Mouse (Mus musculus) MEL (cell line): ENCODE results near the gene Osbp. TPM values are rescaled to one million over a fixed set of nuclear protein-coding genes. Genes with fewer than 3 reads are reported as not detected.
A peak's percentile ranks its signal among the peaks of the same experiment; 100 is the strongest.

Source experiments
- DNase-seq: peaks from one replicate; pipeline ENCODE4 v3.0.0; 2011; ENCODE audit warnings: low read depth, low spot score
- H3K27ac ChIP-seq: 2 replicates; pipeline ENCODE4 v1.5.1; 2012; ENCODE audit warnings: low read depth, mild to moderate bottlenecking, control low read depth, low read length, moderate library complexity; ENCODE audit not compliant: control insufficient read depth
- H3K27me3 ChIP-seq, 2 experiments: fragments of 150-350 bp in 1 of 2; sonication (generic) in 1 of 2; 2 replicates each; pipeline ENCODE4 v1.6.1; 2012; ENCODE audit warnings: low read length in 2 of 2, mild to moderate bottlenecking in 2 of 2, improper control_type of control experiment in 1 of 2, moderate library complexity in 1 of 2; ENCODE audit not compliant: insufficient read depth in 2 of 2, control insufficient read depth in 1 of 2
- H3K36me3 ChIP-seq, 2 experiments: 2 replicates each; pipeline ENCODE4 v1.6.1; 2012 to 2014; ENCODE audit warnings: low read length in 2 of 2, improper control_type of control experiment in 1 of 2, inconsistent platforms in 1 of 2, mild to moderate bottlenecking in 1 of 2; ENCODE audit not compliant: insufficient read depth in 2 of 2, control insufficient read depth in 1 of 2
- H3K4me1 ChIP-seq, 2 experiments: fragments of 150-350 bp in 1 of 2; sonication (generic) in 1 of 2; 2 replicates each; pipeline ENCODE4 v1.6.1; 2012; ENCODE audit warnings: low read length in 2 of 2, improper control_type of control experiment in 1 of 2, mild to moderate bottlenecking in 1 of 2; ENCODE audit not compliant: insufficient read depth in 2 of 2, control insufficient read depth in 1 of 2
- H3K4me3 ChIP-seq, 2 experiments: fragments of 150-350 bp in 1 of 2; sonication (generic) in 1 of 2; 2 replicates each; pipeline ENCODE4 v1.5.1; 2012; ENCODE audit warnings: low read depth in 2 of 2, low read length in 2 of 2, mild to moderate bottlenecking in 2 of 2, moderate library complexity in 2 of 2, control low read depth in 1 of 2, improper control_type of control experiment in 1 of 2; ENCODE audit not compliant: control insufficient read depth in 1 of 2, insufficient read depth in 1 of 2
- H3K79me2 ChIP-seq: 2 replicates; pipeline ENCODE4 v1.6.1; 2012; ENCODE audit warnings: mild to moderate bottlenecking, low read length, moderate library complexity; ENCODE audit not compliant: control insufficient read depth, poor library complexity, insufficient read depth
- H3K9ac ChIP-seq: 2 replicates; pipeline ENCODE4 v1.6.1; 2012; ENCODE audit warnings: low read depth, mild to moderate bottlenecking, control low read depth, low read length, moderate library complexity; ENCODE audit not compliant: control insufficient read depth, poor library complexity, severe bottlenecking
- H3K9me3 ChIP-seq: fragments of 150-350 bp; sonication (generic); replicated peaks from 2 replicates; pipeline ENCODE4 v1.6.1; 2012; ENCODE audit warnings: mild to moderate bottlenecking, low read length, improper control_type of control experiment, moderate library complexity; ENCODE audit not compliant: insufficient read depth
- BHLHE40 ChIP-seq: IDR thresholded peaks from 2 replicates; pipeline ENCODE4 v1.6.1; 2012; ENCODE audit warnings: low read depth, mild to moderate bottlenecking, inconsistent platforms, low read length, improper control_type of control experiment, borderline replicate concordance
- CTCF ChIP-seq, 3 experiments: IDR thresholded peaks in 2 of 3; conservative IDR thresholded peaks in 1 of 3; 2 replicates each; pipeline ENCODE4 v1.5.1; 2011 to 2012; ENCODE audit warnings: low read length in 3 of 3, low read depth in 2 of 3, mild to moderate bottlenecking in 2 of 3, improper control_type of control experiment in 1 of 3, inconsistent platforms in 1 of 3, mixed read lengths in 1 of 3, moderate library complexity in 1 of 3; ENCODE audit not compliant: control insufficient read depth in 1 of 3, insufficient read depth in 1 of 3, poor library complexity in 1 of 3, severe bottlenecking in 1 of 3
- ETS1 ChIP-seq: IDR thresholded peaks from 2 replicates; pipeline ENCODE4 v1.6.1; 2012; ENCODE audit warnings: low read depth, mild to moderate bottlenecking, inconsistent platforms, low read length, improper control_type of control experiment, moderate library complexity
- KAT2A ChIP-seq: conservative IDR thresholded peaks from 2 replicates; pipeline ENCODE4 v1.6.1; 2012; ENCODE audit warnings: low read depth, low read length, improper control_type of control experiment, inconsistent platforms
- MAFK ChIP-seq: IDR thresholded peaks from 2 replicates; pipeline ENCODE4 v1.6.1; 2011; ENCODE audit warnings: low read depth, mild to moderate bottlenecking, low read length, improper control_type of control experiment, borderline replicate concordance
- MEF2A ChIP-seq: IDR thresholded peaks from 2 replicates; pipeline ENCODE4 v1.6.1; 2014; ENCODE audit warnings: low read depth, mild to moderate bottlenecking, inconsistent platforms, low read length, improper control_type of control experiment; ENCODE audit not compliant: poor library complexity, insufficient replicate concordance, severe bottlenecking; ENCODE audit errors: extremely low read depth
- MXI1 ChIP-seq: IDR thresholded peaks from 2 replicates; pipeline ENCODE4 v1.6.1; 2011; ENCODE audit warnings: mild to moderate bottlenecking, low read depth, low read length, improper control_type of control experiment
- MYB ChIP-seq: IDR thresholded peaks from 2 replicates; pipeline ENCODE4 v1.6.1; 2011; ENCODE audit warnings: mild to moderate bottlenecking, low read depth, low read length, improper control_type of control experiment
- NELFE ChIP-seq: IDR thresholded peaks from 2 replicates; pipeline ENCODE4 v1.6.1; 2011; ENCODE audit warnings: low read depth, low read length, improper control_type of control experiment
- TAL1 ChIP-seq: IDR thresholded peaks from 2 replicates; pipeline ENCODE4 v1.6.1; 2012; ENCODE audit warnings: mild to moderate bottlenecking, inconsistent platforms, low read length, moderate library complexity, mixed read lengths
- TBP ChIP-seq: IDR thresholded peaks from 2 replicates; pipeline ENCODE4 v1.8.0; 2011; ENCODE audit warnings: low read depth, low read length, improper control_type of control experiment
- UBTF ChIP-seq: IDR thresholded peaks from 2 replicates; pipeline ENCODE4 v1.6.1; 2012; ENCODE audit warnings: low read depth, mild to moderate bottlenecking, inconsistent platforms, low read length, improper control_type of control experiment, moderate library complexity, borderline replicate concordance; ENCODE audit not compliant: insufficient read depth
- ZC3H11A ChIP-seq: IDR thresholded peaks from 2 replicates; pipeline ENCODE4 v1.6.1; 2012; ENCODE audit warnings: low read depth, mild to moderate bottlenecking, inconsistent platforms, low read length, improper control_type of control experiment
- polyA plus RNA-seq, 2 experiments: library from polyadenylated mRNA; stranded (reverse) in 1 of 2; unstranded in 1 of 2; fragments of >175 nt in 1 of 2; fragments of >200 nt in 1 of 2; gene quantifications; 2 replicates each; pipeline versions ENCODE4 v1.2.1 to v1.2.4; 2012; ENCODE audit warnings: low replicate concordance in 2 of 2, low read depth in 1 of 2; ENCODE audit not compliant: insufficient read length in 2 of 2, insufficient read depth in 1 of 2, missing spikeins in 1 of 2
- total RNA-seq: library from RNA; depleted of rRNA; stranded (reverse); fragments of 300-350 nt; gene quantifications from 2 replicates; pipeline ENCODE4 v1.2.3, GENCODE M21; 2012

Osbp gene
- total and polyA plus RNA-seq, 3 experiments: 16.5 to 64.6 (median 38.8) TPM

- H3K4me3 ChIP-seq: peak overlapping the region; percentile 43 to 79
- H3K4me1 ChIP-seq: no peaks in the 10 kb centered on the region
- H3K79me2 ChIP-seq: no peaks in the 10 kb centered on the region
- peak overlapping the region; percentile 74 for H3K9ac ChIP-seq
- TF ChIP-seq CTCF (IDR thresholded peaks at IDR 0.05 in 2 of 3, conservative IDR thresholded peaks at IDR 0.05 in 1 of 3; ENCODE audit: control insufficient read depth in 1 of 3, insufficient read depth in 1 of 3, low read depth in 2 of 3, low read length in 3 of 3, poor library complexity in 1 of 3, severe bottlenecking in 1 of 3) (no peak), TAL1 (no peak), MXI1 (no peak), NELFE (no peak), ZC3H11A (no peak), ETS1 (no peak), TBP (peak; percentile 99)
- no peaks in the 10 kb centered on the region for H3K36me3 ChIP-seq
- peak; percentile 96 for DNase-seq
- no peaks in the 10 kb centered on the region for H3K9me3 ChIP-seq
- peak overlapping the region; percentile 57 for H3K27ac ChIP-seq
- H3K27me3 ChIP-seq: no peaks in the 10 kb centered on the region
Observed at GRCm38 (mm10) chr19:12010916-12011559, 45.3 kb downstream of the Osbp start.

GRCm38 (mm10) chr19:12011560-12012556, 46.1 kb downstream of the Osbp start:
- Histone ChIP-seq H3K4me1 (no peaks in the 10 kb centered on the region), H3K27ac (peak overlapping the region; percentile 48; the same call in 1 of the 2 replicates), H3K36me3 (no peaks in the 10 kb centered on the region), H3K9me3 (no peaks in the 10 kb centered on the region), H3K79me2 (no peaks in the 10 kb centered on the region), H3K9ac (peak overlapping the region; percentile 60), H3K27me3 (no peaks in the 10 kb centered on the region), H3K4me3 (peak overlapping the region; percentile 63 to 79)
- DNase-seq: peak; percentile 97
- TF ChIP-seq ETS1: no peak
- TF ChIP-seq MAFK: no peak
- no peak for TF ChIP-seq BHLHE40
- no peak for TF ChIP-seq UBTF
- no peak for TF ChIP-seq MYB
- TF ChIP-seq MXI1: no peak
- TF ChIP-seq MEF2A: no peak
- peak; percentile 97 for TF ChIP-seq TBP
- peak in 2 of 3 experiments; percentile 53 to 92; a peak in 3 of 6 replicates for TF ChIP-seq CTCF (IDR thresholded peaks at IDR 0.05 in 2 of 3, conservative IDR thresholded peaks at IDR 0.05 in 1 of 3; ENCODE audit: control insufficient read depth in 1 of 3, insufficient read depth in 1 of 3, low read depth in 2 of 3, low read length in 3 of 3, poor library complexity in 1 of 3, severe bottlenecking in 1 of 3)
- TF ChIP-seq KAT2A: no peak
